ENCODE assay signal across 16 mouse cellular contexts in the genomic region with DNA sequence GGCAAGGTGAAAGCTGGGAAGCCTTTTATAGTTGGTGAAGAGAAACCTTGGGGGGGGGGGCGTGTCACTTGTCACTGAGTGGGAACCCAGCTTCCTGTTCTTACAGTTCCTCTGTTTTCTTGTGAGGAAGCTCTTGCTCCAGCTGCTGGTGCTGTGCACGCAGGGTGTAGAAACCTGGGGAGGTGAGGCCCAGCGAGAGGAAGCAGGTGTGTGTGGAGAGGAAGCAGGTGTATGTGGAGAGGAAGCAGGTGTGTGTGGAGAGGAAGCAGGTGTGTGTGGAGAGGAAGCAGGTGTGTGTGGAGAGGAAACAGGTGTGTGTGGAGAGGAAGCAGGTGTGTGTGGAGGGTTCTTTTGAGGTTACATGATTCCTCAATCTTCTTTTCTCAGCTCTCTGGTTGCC.
"Had no signal": no experiment of that assay in that cellular context is flagged by ENCODE, and none has a peak within 500 bp of the region (broad histone marks: within the 10 kb centered on the region; RNA-seq: fewer than 3 reads in every experiment).

No protein-coding gene starts in this region.

- H3K27ac ChIP-seq: midbrain, embryonic 12.5 days; midbrain, embryonic 15.5 days; neural tube, embryonic 12.5 days had no signal

- H3K4me3 ChIP-seq: megakaryocyte, embryonic 14.5 days; midbrain, embryonic 10.5 days; midbrain, embryonic 12.5 days; midbrain, embryonic 15.5 days; neural tube, embryonic 12.5 days had no signal

- ATAC-seq: midbrain, embryonic 15.5 days had no signal

- DNase-seq: lung, adult 18-20 months; lung, postnatal 10 days; lung, postnatal 4 days; retina, postnatal 1 day; right cerebral cortex, adult 18-20 months; right cerebral cortex, postnatal 25 days; right cerebral cortex, postnatal 4 days; spleen, adult 18-20 months; thymus, adult 18-20 months; thymus, postnatal 14 days; thymus, postnatal 36 days had no signal
